Mouse (Mus musculus) stomach, postnatal 0 days (tissue): Measurements from ENCODE around the gene Mvb12a.

ENCODE experiments used
- CTCF ChIP-seq: IDR thresholded peaks from 2 replicates; pipeline ENCODE4 v1.5.1; 2016; ENCODE audit warnings: antibody characterized with exemption, low read depth, mild to moderate bottlenecking, moderate library complexity
- EP300 ChIP-seq: optimal IDR thresholded peaks from 2 replicates; pipeline ENCODE3; 2016; ENCODE audit warnings: antibody characterized with exemption

DNA sequence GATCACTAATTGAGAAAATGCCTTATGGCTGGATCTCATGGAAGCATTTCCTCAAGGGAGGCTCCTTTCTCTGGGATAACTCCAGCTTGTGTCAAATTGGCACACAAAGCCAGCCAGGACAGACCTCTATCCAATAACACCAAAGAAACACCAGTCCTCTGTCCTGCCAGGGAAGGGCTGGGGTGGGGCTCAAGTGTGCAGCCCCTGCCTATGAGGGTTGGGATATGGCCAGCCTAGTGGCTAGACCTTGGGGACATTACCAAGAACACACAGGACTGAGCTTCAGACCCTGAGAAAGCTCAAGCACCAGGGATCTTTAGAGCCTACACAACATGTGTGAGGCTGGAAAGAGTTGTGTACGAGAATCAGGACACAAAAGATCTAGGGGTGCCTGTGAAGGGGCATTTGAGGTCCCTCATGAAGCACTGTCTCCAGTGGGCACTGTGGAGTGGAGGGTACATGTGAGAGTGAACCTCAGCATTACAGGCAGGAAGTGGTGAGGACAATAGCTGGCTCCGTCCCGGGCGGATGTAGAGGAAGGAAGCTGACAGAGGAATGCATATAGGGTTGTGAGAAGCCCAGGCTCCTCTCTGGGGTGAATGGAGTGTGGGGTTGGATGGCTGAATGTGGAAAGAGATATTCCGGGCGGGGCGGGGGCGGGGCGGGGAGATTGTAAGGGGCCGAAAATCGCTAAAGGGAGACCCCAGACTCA lies 14.2 kb upstream of the Mvb12a start:
- TF ChIP-seq CTCF, result no peak
- no peak for TF ChIP-seq EP300
